Mouse (Mus musculus) liver, embryonic 14.5 days (tissue): ENCODE data around the gene Armc9. TPM values are rescaled to one million over a fixed set of nuclear protein-coding genes. Genes with fewer than 3 reads are reported as not detected.

Experiments used
- ATAC-seq: fragments of 200-750 bp; cut with Nextera tagmentation; 2 replicates; pipeline ENCODE4 v1.8.0; 2017; ENCODE audit warnings: moderate number of reproducible peaks, mild to moderate bottlenecking, moderate library complexity; ENCODE audit not compliant: insufficient read depth
- DNase-seq, 3 experiments: peaks; one replicate each; pipeline ENCODE4 v3.0.0-alpha.2; 2012 to 2013; ENCODE audit warnings: low read depth in 3 of 3, low spot score in 3 of 3
- H3K27ac ChIP-seq: fragments of 300-500 bp; sonication (generic); 2 replicates; pipeline ENCODE4 v1.5.1; 2014; ENCODE audit warnings: moderate library complexity, mild to moderate bottlenecking, control low read depth, inconsistent platforms
- H3K27me3 ChIP-seq: fragments of 300-500 bp; sonication (generic); 2 replicates; pipeline ENCODE4 v1.6.1; 2014; ENCODE audit warnings: mild to moderate bottlenecking, low read length, moderate library complexity; ENCODE audit not compliant: control insufficient read depth, insufficient read depth
- H3K36me3 ChIP-seq: fragments of 300-500 bp; sonication (generic); replicated peaks from 2 replicates; pipeline ENCODE4 v1.6.1; 2014; ENCODE audit warnings: low read depth; ENCODE audit not compliant: control insufficient read depth, insufficient read depth
- H3K4me1 ChIP-seq, 2 experiments: fragments of 200-500 bp in 1 of 2; fragments of 300-500 bp in 1 of 2; sonication (generic) in 1 of 2; replicated peaks; 2 replicates each; pipeline ENCODE4 v1.6.1; 2012 to 2014; ENCODE audit warnings: antibody characterized with exemption in 1 of 2, inconsistent platforms in 1 of 2, low read length in 1 of 2; ENCODE audit not compliant: control insufficient read depth in 2 of 2, insufficient read depth in 2 of 2
- H3K4me2 ChIP-seq: fragments of 300-500 bp; sonication (generic); 2 replicates; pipeline ENCODE4 v1.6.1; 2014; ENCODE audit warnings: low read depth, mild to moderate bottlenecking, control low read depth, moderate library complexity
- H3K4me3 ChIP-seq, 2 experiments: fragments of 200-500 bp in 1 of 2; fragments of 300-500 bp in 1 of 2; sonication (generic) in 1 of 2; 2 replicates each; pipeline ENCODE4 v1.5.1; 2012 to 2014; ENCODE audit warnings: low read depth in 2 of 2, low read length in 2 of 2, mild to moderate bottlenecking in 2 of 2, control low read depth in 1 of 2, inconsistent platforms in 1 of 2, moderate library complexity in 1 of 2; ENCODE audit not compliant: insufficient read depth in 1 of 2
- H3K9ac ChIP-seq: fragments of 300-500 bp; sonication (generic); replicated peaks from 2 replicates; pipeline ENCODE4 v1.6.1; 2014; ENCODE audit warnings: mild to moderate bottlenecking, control low read depth, moderate library complexity
- H3K9me3 ChIP-seq: fragments of 300-500 bp; sonication (generic); 2 replicates; pipeline ENCODE4 v1.6.1; 2016; ENCODE audit warnings: low read length, mixed read lengths; ENCODE audit not compliant: control insufficient read depth
- CTCF ChIP-seq: IDR thresholded peaks from 2 replicates; pipeline ENCODE4 v1.5.1; 2016; ENCODE audit warnings: antibody characterized with exemption, low read depth, control low read depth
- EP300 ChIP-seq: IDR thresholded peaks from 2 replicates; pipeline ENCODE4 v1.6.1; 2016; ENCODE audit warnings: antibody characterized with exemption, low read depth
- WGBS: fragments of 180-500 bp; shearing (Covaris S2); extraction: QIAGEN DNeasy Blood & Tissue Kit; methylation state at CpG from one replicate; pipeline ENCODE4 v1.1.7; 2014; ENCODE audit not compliant: insufficient replicate concordance; 5-methylcytosine and 5-hydroxymethylcytosine counted together
- polyA plus RNA-seq, 2 experiments: library from polyadenylated mRNA; depleted of rRNA in 1 of 2; stranded (reverse) in 1 of 2; unstranded in 1 of 2; fragments of >200 nt; fragmentation: Nextera tagmentation in 1 of 2; extraction: Ambion mirVana in 1 of 2; gene quantifications; 2 replicates each; pipeline versions ENCODE4 v1.2.1 to v1.2.3; 2012 to 2014

The Armc9 gene
- polyA plus RNA-seq, 2 experiments = 5.5 to 8.4 TPM

DNA sequence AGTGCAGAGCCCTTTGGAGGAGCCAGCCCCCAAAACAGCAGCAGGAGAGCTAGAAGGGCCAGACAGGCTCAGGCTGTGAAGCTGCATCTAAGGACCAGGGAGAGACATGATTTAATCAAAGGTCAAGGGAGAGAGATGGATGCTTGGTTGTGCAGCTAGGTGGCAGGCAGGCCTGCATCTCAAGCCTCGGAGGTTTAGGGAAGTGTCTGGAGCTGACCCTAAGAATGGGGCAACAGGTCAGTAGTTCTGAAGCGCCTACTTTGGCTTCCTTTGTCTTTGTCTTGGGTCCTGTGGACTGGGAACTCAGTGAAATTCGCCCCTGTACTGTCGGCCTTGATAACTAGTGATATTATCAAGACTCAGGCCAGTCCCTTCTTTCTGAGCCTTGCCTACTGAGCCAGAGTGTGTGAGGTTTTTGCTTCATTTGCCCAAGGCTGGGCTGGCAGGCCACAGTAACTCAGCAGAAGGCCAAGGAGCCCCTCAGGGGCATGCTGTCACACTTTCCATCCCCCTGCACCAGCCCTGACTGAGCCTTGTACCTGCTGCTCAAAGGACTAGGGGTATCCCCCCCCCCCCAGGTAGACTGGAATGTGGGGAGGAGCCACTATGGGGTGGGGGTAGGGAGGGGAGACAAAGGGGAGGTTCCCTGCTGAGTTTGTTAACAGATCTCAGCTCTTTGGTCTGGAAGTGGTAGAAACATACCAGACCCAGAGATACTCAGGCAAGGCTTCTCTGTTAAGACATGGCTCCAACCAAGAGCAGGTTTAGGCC lies 153.5 kb downstream of the Armc9 start:
- Histone ChIP-seq H3K4me1 (peaks cover 0 to 13% of the 10 kb centered on the region in 2 experiments; a peak in 3 of 4 replicates), H3K9me3 (no peaks in the 10 kb centered on the region), H3K27ac (no peak overlapping the region), H3K36me3 (no peaks in the 10 kb centered on the region), H3K4me2 (no peak overlapping the region), H3K4me3 (no peak overlapping the region), H3K9ac (no peak overlapping the region), H3K27me3 (peaks cover 16% of the 10 kb centered on the region)
- DNase-seq = no peak
- 46% methylated on average over 4 of the region's 4 CpGs for WGBS
- ATAC-seq = no peak
- TF ChIP-seq EP300 (no peak), CTCF (peak; percentile 17; the same call in 1 of the 2 replicates)

DNA sequence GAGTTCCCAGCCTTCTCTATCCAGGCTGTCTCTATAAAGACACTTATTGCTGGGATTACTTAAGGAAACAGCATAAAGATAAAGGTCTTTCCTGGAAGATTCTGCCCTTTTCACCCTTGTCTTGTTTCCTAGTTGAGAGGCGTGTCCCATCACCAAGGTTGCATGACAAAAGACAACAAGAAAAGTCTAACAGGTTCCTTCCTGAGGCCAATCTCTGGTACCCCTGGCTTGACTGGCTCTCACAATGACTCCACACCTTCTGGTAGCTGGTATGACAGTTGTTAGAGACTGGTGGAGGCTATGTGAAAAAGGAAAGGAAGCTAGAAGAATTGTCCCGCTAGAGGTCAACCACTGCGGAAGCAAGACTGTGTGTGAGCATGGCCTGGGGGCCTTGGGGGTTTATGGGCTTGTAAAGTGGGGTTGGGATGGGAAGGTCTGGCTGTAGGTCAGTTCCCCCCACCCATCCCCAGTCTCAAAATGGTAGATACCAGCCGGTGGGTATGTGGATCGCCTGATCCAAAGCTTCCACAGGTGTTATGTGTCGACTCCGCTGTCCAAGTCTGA lies 154.8 kb downstream of the Armc9 start:
- Histone ChIP-seq H3K4me3 (no peak overlapping the region), H3K4me2 (no peak overlapping the region), H3K27ac (no peak overlapping the region), H3K9ac (no peak overlapping the region), H3K27me3 (peaks cover 7% of the 10 kb centered on the region), H3K9me3 (no peaks in the 10 kb centered on the region), H3K36me3 (no peaks in the 10 kb centered on the region), H3K4me1 (peaks cover 0 to 14% of the 10 kb centered on the region in 2 experiments; a peak in 3 of 4 replicates)
- no peak for ATAC-seq
- 84% methylated on average over 7 of the region's 7 CpGs for WGBS
- no peak for TF ChIP-seq EP300
- no peak for TF ChIP-seq CTCF
- no peak for DNase-seq

DNA sequence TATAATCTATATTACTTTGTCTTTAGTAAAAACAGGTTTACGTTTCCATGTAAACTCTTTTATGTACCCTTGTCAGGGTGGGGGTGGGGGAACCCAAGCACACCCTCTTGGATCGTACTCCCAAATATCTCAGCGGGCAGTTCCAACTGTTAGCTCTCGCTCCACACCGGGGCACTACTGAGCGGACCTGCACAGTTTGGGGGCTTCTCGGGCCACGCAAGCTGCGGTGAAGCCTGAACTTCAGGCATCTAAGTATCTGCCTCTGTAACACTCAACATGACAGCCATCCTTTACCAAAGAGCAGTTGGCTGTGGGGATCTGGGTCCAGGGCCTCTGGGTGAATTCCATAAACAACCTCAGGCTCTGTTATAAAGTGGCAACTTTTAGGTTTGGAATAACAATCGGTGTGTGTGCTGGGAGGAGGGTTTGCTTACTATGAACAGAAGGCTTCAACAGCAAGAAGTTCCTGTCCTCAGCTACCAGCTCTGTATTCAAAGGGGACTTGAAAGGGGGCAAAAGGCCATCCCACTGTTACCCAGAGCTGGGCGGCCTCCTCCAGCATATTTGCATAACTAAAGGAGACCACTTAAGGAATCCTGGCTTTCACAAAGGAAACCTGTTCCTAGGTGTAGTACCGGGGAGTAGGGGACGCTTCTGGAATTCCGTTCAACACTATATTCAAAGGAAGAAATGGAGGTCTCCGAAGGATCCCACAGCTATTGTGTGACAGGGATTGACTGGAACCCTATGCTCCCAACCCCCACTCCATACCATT lies 156.1 kb downstream of the Armc9 start:
- H3K4me1 ChIP-seq = peaks cover 0 to 14% of the 10 kb centered on the region in 2 experiments; a peak in 3 of 4 replicates
- ATAC-seq = no peak
- no peak overlapping the region for H3K9ac ChIP-seq
- no peaks in the 10 kb centered on the region for H3K9me3 ChIP-seq
- no peaks in the 10 kb centered on the region for H3K27me3 ChIP-seq
- H3K4me3 ChIP-seq = no peak overlapping the region
- no peak overlapping the region for H3K27ac ChIP-seq
- WGBS = 67% methylated on average over 15 of the region's 15 CpGs
- DNase-seq = no peak
- no peak overlapping the region for H3K4me2 ChIP-seq
- no peaks in the 10 kb centered on the region for H3K36me3 ChIP-seq
- TF ChIP-seq EP300 (no peak), CTCF (no peak)

DNA sequence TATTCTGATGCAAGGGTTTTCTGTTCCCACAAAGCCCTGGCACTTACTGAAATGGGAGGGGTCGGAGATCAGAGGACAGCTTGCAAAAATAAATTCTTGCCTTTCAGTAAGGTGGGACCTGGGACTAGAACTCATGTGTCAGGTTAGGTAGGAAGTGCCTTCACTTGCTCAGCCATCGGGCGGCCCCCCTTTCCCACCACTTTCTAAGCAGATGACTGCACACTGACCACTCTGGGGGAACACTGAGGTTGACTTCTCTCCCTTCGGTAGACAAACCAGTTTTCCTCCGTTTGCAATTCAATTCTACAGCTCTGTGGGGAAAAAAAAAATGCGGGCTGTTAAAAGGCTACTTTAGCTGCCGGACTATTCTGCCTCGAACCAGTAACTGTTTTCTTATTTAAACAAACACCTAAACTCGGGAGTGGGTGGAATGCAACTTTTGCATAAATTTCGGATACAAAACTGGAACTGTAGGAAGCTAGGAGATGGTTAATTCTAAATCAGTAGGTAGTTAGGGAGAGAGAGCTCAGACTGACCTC lies 157.0 kb downstream of the Armc9 start:
- TF ChIP-seq CTCF (no peak), EP300 (no peak)
- DNase-seq = no peak
- Histone ChIP-seq H3K4me1 (peaks cover 0 to 14% of the 10 kb centered on the region in 2 experiments; a peak in 3 of 4 replicates), H3K36me3 (no peaks in the 10 kb centered on the region), H3K9ac (no peak overlapping the region), H3K9me3 (no peaks in the 10 kb centered on the region), H3K4me3 (no peak overlapping the region), H3K27me3 (no peaks in the 10 kb centered on the region), H3K27ac (no peak overlapping the region), H3K4me2 (no peak overlapping the region)
- ATAC-seq = no peak
- 65% methylated on average over 10 of the region's 10 CpGs for WGBS
